Mouse (Mus musculus): ENCODE results near the gene Gsto2. TPM values are rescaled to one million over a fixed set of nuclear protein-coding genes. Genes with fewer than 3 reads are reported as not detected.

The Gsto2 gene
- polyA plus RNA-seq, 1 experiment from 2014 or later = 0.67 TPM

DNA sequence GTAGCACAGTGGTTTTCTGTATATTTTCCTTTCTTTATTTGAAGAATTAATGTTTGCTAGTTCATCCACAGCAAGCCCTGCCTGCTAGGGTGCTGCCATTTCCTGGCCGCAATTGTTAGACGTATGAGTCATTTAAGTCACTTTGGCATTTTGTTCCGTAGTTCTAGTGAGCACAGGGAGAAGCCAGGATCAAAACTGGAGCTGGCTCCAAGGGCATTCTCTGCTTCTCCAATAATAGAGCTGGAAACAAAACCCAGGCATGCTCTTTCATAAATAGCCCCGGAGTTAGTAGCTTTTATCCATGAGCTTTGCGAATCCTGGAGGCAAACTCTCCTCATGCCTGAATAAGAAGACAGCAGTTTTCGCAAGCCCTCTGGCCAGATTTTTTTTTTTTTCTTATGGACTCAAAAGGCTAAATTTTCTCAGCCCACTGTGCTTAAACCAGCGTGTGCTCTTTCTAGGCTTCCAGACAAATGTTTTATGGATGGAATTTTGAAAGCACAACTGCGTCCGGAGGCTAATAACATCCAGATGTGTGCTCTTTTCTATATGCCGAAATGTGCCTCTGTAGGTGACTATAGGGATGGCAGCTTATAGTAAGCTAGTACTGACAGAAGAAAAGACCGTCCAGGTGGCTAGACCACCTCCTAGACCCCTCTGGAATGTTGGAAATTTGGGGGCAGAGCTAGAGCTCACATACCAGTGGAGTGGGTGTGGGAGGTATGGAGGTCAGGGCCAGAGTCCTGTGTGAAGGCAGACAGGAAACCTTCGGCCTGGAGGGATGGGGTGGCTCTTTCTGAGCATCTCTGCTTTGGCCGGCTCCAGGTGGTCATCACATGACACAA, 11.2 kb upstream of the Gsto2 start:
- Histone ChIP-seq H3K4me1 (replicated peaks; ENCODE audit: control insufficient read depth, insufficient read depth, low read length) (peaks cover 10% of the 10 kb centered on the region), H3K27me3 (replicated peaks; ENCODE audit: control insufficient read depth, insufficient read depth, low read length) (no peaks in the 10 kb centered on the region), H3K4me3 (ENCODE audit: low read depth, low read length) (peak overlapping the region; percentile 82), H3K27ac (ENCODE audit: low read depth, low read length) (0 out of 2 replicates have a peak overlapping the region, but pooled peaks have one; percentile 13), H3K4me2 (peak overlapping the region; percentile 99), H3K36me3 (ENCODE audit: control insufficient read depth, insufficient read depth, low read length) (0 out of 2 replicates have a peak, but pooled peaks cover 3% of the 10 kb centered on the region), H3K9ac (ENCODE audit: low read depth, low read length) (peak overlapping the region; percentile 80; the same call in 1 of the 2 replicates), H3K9me3 (ENCODE audit: control insufficient read depth, low read length) (no peaks in the 10 kb centered on the region)
- DNase-seq (ENCODE audit: low spot score) (no peak), ATAC-seq (replicated peaks; ENCODE audit: low FRiP score) (peak; percentile 64)
- 30% methylated on average over 13 of the region's 13 CpGs for WGBS

DNA sequence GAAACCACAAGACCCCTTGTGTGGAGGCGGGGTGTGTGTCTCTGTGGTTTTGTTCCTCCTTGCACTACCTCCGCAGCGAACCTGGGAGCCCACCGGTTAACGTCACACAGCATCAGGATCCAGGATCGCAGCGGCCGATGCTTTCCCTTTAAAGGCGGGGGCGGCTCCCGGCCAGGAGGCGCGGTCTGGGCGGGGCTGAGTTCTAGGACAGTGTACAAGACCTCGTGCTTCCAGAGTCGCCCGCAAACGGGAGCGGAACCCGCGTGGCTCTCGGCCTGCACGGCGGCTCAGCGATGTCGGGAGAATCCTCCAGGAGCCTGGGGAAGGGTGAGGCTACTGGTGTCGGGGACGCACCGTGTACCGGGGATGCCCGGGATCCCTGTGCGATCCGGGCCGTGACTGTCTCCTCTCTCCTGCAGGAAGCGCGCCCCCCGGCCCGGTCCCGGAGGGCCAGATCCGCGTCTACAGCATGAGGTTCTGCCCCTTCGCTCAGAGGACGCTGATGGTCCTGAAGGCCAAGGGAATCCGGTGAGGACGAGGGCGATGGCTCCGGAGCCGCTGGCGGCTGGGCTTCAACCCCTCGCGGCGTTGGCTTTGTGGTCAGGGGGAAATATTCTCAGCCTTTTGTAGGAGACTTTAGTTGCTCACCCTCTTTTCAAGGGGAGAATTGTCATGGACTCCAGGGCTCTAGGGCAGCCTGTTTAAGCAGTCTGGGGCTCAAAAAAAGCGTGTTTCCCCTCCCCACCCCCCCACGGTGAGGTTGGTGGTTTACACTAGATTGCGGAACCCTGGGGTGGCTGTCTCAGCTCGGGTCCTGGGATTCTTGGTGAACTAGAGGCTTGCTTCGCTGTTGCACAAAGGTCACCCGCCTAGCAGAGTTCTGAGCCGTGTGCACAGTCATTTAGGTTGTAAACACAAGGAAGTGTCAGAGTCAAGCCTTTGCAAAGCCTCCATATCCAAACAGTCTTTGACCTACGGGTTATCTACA, 10.2 kb upstream of the Gsto2 start, which contains the start of gene Gsto1:
Gene Gsto1, plus strand, starts transcription at position 175 of the 988 bp plus-strand sequence.
- peak within 1 kb of the TSS; percentile 64 for H3K27ac ChIP-seq (ENCODE audit: low read depth, low read length)
- no peaks in the 10 kb centered on the region for H3K27me3 ChIP-seq (replicated peaks; ENCODE audit: control insufficient read depth, insufficient read depth, low read length)
- H3K4me2 ChIP-seq = peak within 1 kb of the TSS; percentile 99
- H3K36me3 ChIP-seq (ENCODE audit: control insufficient read depth, insufficient read depth, low read length) = peaks cover 3% of the 10 kb centered on the region
- under 1% methylated on average over 58 of the region's 60 CpGs for WGBS
- peaks cover 10% of the 10 kb centered on the region for H3K4me1 ChIP-seq (replicated peaks; ENCODE audit: control insufficient read depth, insufficient read depth, low read length)
- peak within 1 kb of the TSS; percentile 80 for H3K9ac ChIP-seq (ENCODE audit: low read depth, low read length)
- ATAC-seq (replicated peaks; ENCODE audit: low FRiP score) (peak; percentile 94), DNase-seq (ENCODE audit: low spot score) (peak; percentile 92)
- H3K9me3 ChIP-seq (ENCODE audit: control insufficient read depth, low read length) = no peaks in the 10 kb centered on the region
- H3K4me3 ChIP-seq (ENCODE audit: low read depth, low read length) = peak within 1 kb of the TSS; percentile 82

DNA sequence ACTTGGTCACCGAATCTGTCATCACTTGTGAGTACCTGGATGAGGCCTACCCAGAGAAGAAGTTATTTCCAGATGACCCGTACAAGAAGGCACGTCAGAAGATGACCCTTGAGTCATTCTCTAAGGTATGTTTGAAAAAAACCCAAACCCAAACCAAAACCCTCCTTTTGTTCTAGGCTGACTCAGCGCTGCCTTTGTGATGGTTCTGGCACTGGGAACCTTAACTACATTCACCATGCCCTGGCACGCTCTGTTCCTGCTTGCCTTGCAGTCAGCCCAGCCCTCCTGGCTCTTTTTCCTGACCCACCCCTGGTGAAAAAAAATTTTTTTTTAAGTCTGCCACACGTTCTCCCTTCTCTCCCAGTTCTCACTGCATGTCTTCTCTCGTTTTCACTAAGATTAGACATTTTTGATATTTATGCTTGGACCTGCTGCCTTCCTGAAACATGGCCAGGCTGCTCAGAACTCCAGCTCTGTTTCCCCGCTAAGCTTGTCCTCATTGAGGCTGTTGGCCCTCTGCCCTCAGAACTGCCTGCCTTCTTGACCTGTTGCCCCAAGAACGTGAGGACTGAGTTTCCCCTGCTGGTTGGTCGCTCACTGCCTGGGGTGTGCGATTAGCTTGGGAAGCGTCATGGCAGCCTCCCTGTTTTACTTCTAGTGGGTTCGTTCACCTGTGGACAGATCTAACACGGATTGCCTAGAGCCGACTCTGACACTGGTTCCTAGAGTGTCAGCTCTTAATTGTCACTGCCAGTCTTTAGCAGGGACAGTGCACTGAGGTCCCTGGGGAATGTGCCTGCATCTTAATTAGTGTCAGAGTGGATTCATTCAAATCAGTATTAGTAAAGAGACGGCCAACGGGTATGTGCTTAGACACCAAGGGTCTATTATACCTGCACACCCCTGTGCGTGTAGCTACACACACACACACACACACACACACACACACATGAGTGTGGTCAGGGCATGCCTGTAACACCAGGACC, 7.1 kb upstream of the Gsto2 start:
- no peaks in the 10 kb centered on the region for H3K9me3 ChIP-seq (ENCODE audit: control insufficient read depth, low read length)
- H3K4me2 ChIP-seq = no peak overlapping the region
- no peak overlapping the region for H3K9ac ChIP-seq (ENCODE audit: low read depth, low read length)
- peaks cover 9% of the 10 kb centered on the region for H3K36me3 ChIP-seq (ENCODE audit: control insufficient read depth, insufficient read depth, low read length)
- H3K27ac ChIP-seq (ENCODE audit: low read depth, low read length) = no peak overlapping the region
- peaks cover 10% of the 10 kb centered on the region for H3K4me1 ChIP-seq (replicated peaks; ENCODE audit: control insufficient read depth, insufficient read depth, low read length)
- no peak for DNase-seq (ENCODE audit: low spot score)
- no peak overlapping the region for H3K4me3 ChIP-seq (ENCODE audit: low read depth, low read length)
- no peaks in the 10 kb centered on the region for H3K27me3 ChIP-seq (replicated peaks; ENCODE audit: control insufficient read depth, insufficient read depth, low read length)
- WGBS = 83% methylated on average over 18 of the region's 18 CpGs
- no peak for ATAC-seq (replicated peaks; ENCODE audit: low FRiP score)

DNA sequence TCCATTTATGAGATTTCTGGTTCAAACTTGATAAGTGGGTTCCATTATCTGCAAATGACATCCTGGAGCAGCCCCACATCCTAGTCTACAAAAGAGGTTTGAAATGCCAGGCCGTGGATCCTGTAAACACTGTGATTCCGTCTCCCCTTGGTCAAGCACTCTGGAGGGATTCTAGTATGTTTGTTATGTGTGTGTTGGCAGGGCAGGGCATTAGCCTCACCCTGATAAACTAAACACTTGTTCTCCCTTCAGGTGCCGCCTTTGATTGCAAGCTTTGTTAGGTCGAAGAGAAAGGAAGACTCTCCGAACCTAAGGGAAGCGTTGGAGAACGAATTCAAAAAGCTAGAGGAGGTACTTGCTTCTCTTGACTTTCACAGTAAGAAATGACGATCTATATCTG, 6.2 kb upstream of the Gsto2 start:
- 85% methylated on average over 8 of the region's 8 CpGs for WGBS
- Histone ChIP-seq H3K4me2 (no peak overlapping the region), H3K4me3 (ENCODE audit: low read depth, low read length) (no peak overlapping the region)

DNA sequence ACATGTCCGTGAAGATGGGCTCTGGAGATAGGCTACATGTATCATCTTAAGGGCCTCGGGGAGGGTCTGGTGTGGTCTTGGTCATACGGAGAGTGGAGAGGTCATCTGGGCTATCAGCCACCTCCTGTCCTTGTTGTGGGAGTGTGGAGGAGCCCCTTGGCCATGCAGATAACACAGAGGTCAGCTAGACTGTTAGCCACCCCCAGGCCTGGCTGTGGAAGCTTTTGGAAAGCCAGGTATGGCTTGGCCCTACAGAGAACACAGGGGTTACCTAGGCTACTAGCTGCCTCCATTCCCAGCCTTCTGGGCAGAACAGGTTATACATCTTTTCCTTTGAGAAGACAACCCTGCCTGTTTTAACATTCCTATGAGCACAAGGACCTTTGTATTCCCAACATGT, 2.8 kb upstream of the Gsto2 start:
- Histone ChIP-seq H3K4me1 (replicated peaks; ENCODE audit: control insufficient read depth, insufficient read depth, low read length) (peaks cover 4% of the 10 kb centered on the region; the same call in 1 of the 2 replicates), H3K9ac (ENCODE audit: low read depth, low read length) (no peak overlapping the region), H3K9me3 (ENCODE audit: control insufficient read depth, low read length) (no peaks in the 10 kb centered on the region), H3K4me2 (no peak overlapping the region), H3K36me3 (ENCODE audit: control insufficient read depth, insufficient read depth, low read length) (peaks cover 11% of the 10 kb centered on the region), H3K4me3 (ENCODE audit: low read depth, low read length) (no peak overlapping the region), H3K27ac (ENCODE audit: low read depth, low read length) (no peak overlapping the region), H3K27me3 (replicated peaks; ENCODE audit: control insufficient read depth, insufficient read depth, low read length) (no peaks in the 10 kb centered on the region)
- DNase-seq (ENCODE audit: low spot score) (no peak), ATAC-seq (replicated peaks; ENCODE audit: low FRiP score) (no peak)
- WGBS = 85% methylated on average over 3 of the region's 3 CpGs

More for the DNA sequence above, 6.2 kb upstream of the Gsto2 start:
- H3K9ac ChIP-seq (ENCODE audit: low read depth, low read length) = no peak overlapping the region
- no peak for DNase-seq (ENCODE audit: low spot score)
- no peaks in the 10 kb centered on the region for H3K9me3 ChIP-seq (ENCODE audit: control insufficient read depth, low read length)
- H3K27ac ChIP-seq (ENCODE audit: low read depth, low read length) = no peak overlapping the region
- H3K27me3 ChIP-seq (replicated peaks; ENCODE audit: control insufficient read depth, insufficient read depth, low read length) = no peaks in the 10 kb centered on the region
- ATAC-seq (replicated peaks; ENCODE audit: low FRiP score) = no peak
- peaks cover 9% of the 10 kb centered on the region for H3K36me3 ChIP-seq (ENCODE audit: control insufficient read depth, insufficient read depth, low read length)
- H3K4me1 ChIP-seq (replicated peaks; ENCODE audit: control insufficient read depth, insufficient read depth, low read length) = peaks cover 7% of the 10 kb centered on the region

DNA sequence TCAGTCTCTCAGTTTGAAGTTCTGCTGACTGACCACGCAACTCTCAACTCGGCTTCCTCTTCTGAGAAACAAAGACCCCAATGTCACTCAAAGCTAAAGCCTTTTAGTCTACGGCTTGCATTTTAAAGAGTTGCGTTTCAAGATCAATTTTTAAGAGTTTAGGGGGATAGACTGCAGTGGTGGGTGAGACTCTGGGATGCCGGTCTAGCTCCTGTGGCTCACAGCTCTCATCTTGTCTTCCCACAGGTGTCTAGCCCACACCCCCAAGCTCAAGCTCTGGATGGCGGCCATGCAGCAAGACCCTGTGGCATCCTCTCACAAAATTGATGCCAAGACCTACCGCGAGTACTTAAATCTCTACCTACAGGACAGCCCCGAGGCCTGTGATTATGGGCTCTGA, 1.3 kb upstream of the Gsto2 start:
- ATAC-seq (replicated peaks; ENCODE audit: low FRiP score) (no peak), DNase-seq (ENCODE audit: low spot score) (no peak)
- 0 out of 2 replicates have a peak, but pooled peaks cover 3% of the 10 kb centered on the region for H3K27me3 ChIP-seq (replicated peaks; ENCODE audit: control insufficient read depth, insufficient read depth, low read length)
- H3K27ac ChIP-seq (ENCODE audit: low read depth, low read length) = no peak overlapping the region
- no peak overlapping the region for H3K9ac ChIP-seq (ENCODE audit: low read depth, low read length)
- H3K36me3 ChIP-seq (ENCODE audit: control insufficient read depth, insufficient read depth, low read length) = peaks cover 8% of the 10 kb centered on the region
- no peak overlapping the region for H3K4me3 ChIP-seq (ENCODE audit: low read depth, low read length)
- no peaks in the 10 kb centered on the region for H3K9me3 ChIP-seq (ENCODE audit: control insufficient read depth, low read length)
- 91% methylated on average over 9 of the region's 9 CpGs for WGBS
- H3K4me2 ChIP-seq = no peak overlapping the region
- H3K4me1 ChIP-seq (replicated peaks; ENCODE audit: control insufficient read depth, insufficient read depth, low read length) = peaks cover 4% of the 10 kb centered on the region; the same call in 1 of the 2 replicates

DNA sequence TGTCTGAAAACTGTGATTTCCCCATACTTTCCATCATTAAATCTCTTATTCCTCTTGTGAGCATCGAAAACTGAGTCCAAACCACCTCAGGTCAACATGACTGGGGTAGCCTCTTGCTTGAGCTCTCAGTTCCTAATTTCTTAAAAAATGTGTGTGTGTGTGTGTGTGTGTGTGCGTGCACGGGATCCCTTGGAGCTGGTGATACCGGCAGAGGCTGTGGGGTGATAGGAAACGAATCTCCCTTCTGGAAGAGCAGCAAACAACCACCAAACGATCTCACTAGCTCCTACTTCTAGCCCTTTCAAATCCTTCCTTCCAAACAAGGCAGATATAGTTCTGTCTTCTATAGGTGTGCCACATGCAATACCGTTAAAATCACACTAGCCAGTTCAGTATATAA, 613 bp upstream of the Gsto2 start:
- Histone ChIP-seq H3K4me1 (replicated peaks; ENCODE audit: control insufficient read depth, insufficient read depth, low read length) (peaks cover 4% of the 10 kb centered on the region; the same call in 1 of the 2 replicates), H3K9me3 (ENCODE audit: control insufficient read depth, low read length) (no peaks in the 10 kb centered on the region), H3K36me3 (ENCODE audit: control insufficient read depth, insufficient read depth, low read length) (peaks cover 8% of the 10 kb centered on the region), H3K9ac (ENCODE audit: low read depth, low read length) (no peak overlapping the region), H3K27me3 (replicated peaks; ENCODE audit: control insufficient read depth, insufficient read depth, low read length) (0 out of 2 replicates have a peak, but pooled peaks cover 3% of the 10 kb centered on the region), H3K4me3 (ENCODE audit: low read depth, low read length) (peak overlapping the region; percentile 75), H3K4me2 (peak overlapping the region; percentile 81), H3K27ac (ENCODE audit: low read depth, low read length) (no peak overlapping the region)
- 83% methylated on average over 7 of the region's 7 CpGs for WGBS
- ATAC-seq (replicated peaks; ENCODE audit: low FRiP score) (no peak), DNase-seq (ENCODE audit: low spot score) (no peak)
